Mouse (Mus musculus): Measurements from ENCODE around the gene Gpr137. TPM values are rescaled to one million over a fixed set of nuclear protein-coding genes. Genes with fewer than 3 reads are reported as not detected.
A peak's percentile ranks its signal among the peaks of the same experiment; 100 is the strongest.
"Not testable (repeated sequence)": the region's sequence is repeated elsewhere in the genome, so short reads cannot be mapped to it uniquely, and the experiment has no call there.

Gene Gpr137
- total RNA-seq, 1 experiment from 2014 or later, result 23.5 TPM

DNA sequence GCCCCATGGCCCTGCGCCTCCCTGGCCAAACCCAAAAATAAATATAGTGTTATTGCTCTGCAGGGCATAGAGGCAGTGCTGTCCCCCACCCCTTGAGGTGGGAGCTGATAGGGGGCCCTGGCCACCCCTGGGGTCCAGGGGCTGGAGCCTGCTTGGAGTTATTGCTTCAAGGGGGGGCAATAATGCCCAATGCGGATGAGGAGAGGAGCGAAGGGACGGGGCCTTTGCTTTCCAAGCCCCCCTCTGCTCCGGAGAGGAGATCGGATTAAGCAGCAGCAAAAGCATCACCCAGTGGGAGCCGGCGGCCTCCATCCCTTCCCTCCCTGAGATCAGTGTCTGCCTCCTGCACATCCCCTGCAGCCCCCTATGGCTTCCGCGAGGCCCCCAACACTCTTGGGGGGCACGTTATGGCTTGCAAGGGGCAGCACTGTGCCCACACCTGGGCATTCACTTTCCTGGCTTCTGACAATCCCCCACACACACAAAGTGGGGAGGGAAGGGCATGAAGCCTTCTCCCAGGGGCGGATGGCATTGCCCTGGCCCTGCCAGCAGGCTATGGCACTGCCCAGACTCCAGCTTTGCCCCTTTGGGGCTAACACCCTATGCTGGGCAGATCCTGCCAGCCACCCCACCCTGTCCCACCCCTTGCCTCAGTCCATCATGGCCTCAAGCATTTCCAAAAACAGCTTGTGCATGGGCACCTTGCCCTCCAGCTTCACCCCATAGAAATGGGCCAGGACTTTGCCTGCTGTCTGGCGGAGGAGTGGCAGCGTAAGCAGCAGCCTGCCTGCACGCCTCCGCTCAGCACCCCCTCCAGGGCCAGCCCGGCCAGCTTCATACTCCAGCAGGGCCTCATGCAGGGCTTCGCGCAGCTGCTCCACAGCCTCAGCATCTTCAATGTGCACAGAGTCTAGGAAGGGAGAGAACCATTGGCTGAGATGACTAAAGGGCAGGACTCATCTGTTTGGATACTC, 30.9 kb downstream of the Gpr137 start:
- no peak for ATAC-seq (ENCODE audit: extremely low read depth, insufficient number of reproducible peaks, low FRiP score, poor library complexity, severe bottlenecking)

- ATAC-seq (ENCODE audit: extremely low read depth, insufficient number of reproducible peaks, low FRiP score, poor library complexity, severe bottlenecking), result not testable (repeated sequence)
These were observed 32.0 kb downstream of the Gpr137 start for GRCm38 (mm10) chr19:6910306-6910705.

- peak; percentile 74 for ATAC-seq (ENCODE audit: extremely low read depth, insufficient number of reproducible peaks, low FRiP score, poor library complexity, severe bottlenecking)
These were observed 32.6 kb downstream of the Gpr137 start, which contains the start of the genes Trmt112 and Prdx5 for GRCm38 (mm10) chr19:6909507-6910289. TSS of gene Trmt112 (plus strand) at chr19:6909698. TSS of gene Prdx5 (minus strand) at chr19:6910106.

GRCm38 (mm10) chr19:6909021-6909420, 33.3 kb downstream of the Gpr137 start:
- no peak for ATAC-seq (ENCODE audit: extremely low read depth, insufficient number of reproducible peaks, low FRiP score, poor library complexity, severe bottlenecking)

DNA sequence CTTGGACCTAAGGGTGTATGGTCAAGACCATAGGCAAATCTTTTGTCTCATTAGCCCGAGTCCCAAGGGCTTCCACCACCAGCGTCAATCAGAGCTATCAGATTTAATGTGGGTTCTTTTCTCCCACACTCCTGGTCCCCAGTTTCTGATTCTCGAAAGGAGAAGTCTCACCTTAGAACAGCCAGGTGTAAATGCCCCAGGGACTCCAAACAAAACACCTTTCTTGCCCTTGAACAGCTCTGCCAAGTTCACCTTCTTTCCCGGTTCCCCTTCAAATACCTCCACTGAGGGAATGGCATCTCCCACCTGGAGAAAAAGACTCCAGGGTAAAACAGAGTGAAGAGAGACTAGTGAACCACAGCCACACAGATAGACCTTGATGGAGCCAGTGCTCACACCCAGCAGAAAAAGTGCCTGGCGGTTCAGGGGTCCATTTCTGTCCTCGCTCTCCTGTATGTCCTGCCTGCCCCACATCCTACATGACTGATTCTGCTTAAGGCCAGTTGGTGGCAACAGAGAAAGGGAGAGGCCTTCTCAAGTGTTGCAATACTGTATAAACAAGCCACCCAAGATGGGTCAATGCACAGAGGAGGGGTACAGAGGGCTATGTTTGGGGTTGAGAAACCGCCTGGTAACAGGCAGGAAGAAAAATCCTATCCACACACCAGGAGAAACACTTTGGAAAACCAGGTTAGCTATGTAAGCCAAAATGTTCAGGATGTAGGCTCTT, 34.3 kb downstream of the Gpr137 start:
- no peak for ATAC-seq (ENCODE audit: extremely low read depth, insufficient number of reproducible peaks, low FRiP score, poor library complexity, severe bottlenecking)

DNA sequence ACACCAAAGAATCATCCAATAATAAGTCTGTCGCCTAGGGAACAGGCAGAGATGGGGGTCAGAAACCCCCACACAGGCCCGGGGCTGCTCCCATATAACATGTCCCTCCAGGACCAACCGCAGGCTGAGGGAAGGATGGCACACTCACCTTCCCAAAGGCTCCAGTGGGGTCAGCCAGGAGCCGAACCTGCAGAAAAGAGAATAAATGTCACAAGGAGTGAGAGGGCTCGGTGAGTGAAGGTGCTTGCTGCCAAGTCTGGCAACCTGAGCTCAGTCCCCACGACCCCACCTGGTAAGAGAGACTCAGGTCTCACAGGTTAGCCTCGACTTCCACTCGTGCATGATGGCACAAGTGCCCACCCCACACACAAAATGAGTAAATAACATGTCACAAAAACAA, 35.2 kb downstream of the Gpr137 start:
- no peak for ATAC-seq (ENCODE audit: extremely low read depth, insufficient number of reproducible peaks, low FRiP score, poor library complexity, severe bottlenecking)

DNA sequence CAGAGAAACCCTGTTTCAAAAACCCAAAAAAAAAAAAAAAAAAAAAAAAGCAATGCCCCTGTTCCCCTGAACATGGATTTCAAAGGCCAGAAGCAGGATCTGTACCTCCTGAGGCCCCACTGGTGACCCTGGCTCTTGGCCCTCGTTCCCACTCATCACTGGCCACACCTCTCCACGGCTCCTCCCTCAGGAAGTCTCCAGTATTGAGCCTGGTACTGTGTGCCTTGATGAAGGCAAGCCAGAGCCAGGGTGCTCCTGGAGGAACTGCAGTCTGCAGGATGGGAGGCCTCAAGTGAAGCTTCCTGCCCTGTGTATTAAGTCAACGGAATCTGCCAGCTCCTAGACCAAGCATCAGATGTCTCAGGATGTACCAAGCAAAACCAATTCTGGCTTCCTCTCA, 36.1 kb downstream of the Gpr137 start:
- no peak for ATAC-seq (ENCODE audit: extremely low read depth, insufficient number of reproducible peaks, low FRiP score, poor library complexity, severe bottlenecking)

DNA sequence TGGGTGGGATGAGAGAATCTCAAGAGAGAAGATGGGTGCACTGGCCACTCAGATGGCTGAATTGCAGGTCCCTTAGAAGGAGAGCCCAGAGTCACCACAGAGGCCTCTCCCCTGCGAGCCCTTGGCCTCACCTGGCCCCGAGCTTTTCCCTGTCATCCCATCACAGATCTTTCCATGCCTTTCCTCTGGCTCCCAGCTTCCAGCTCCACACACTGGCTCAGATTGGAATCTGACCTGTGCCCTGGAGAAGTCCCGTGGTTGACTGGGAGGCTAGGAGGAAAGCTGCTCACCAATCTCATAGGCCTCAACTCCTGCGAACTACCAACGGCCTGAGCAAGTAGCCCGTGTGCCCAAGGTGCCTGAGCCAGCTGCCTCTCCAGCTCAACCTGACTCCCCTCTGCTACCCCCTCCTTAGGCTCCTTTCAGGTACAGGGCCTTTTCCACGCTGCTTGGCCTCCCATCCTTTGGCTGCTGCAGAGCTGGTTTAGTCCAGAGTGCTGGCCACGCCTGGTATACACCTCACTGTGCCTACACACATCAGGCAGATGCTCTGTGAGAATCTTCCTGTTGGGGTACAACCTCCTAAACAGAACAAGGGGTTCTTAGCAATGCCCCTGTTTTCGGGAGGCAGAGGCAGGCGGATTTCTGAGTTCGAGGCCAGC, 36.7 kb downstream of the Gpr137 start:
- ATAC-seq (ENCODE audit: extremely low read depth, insufficient number of reproducible peaks, low FRiP score, poor library complexity, severe bottlenecking), result no peak

DNA sequence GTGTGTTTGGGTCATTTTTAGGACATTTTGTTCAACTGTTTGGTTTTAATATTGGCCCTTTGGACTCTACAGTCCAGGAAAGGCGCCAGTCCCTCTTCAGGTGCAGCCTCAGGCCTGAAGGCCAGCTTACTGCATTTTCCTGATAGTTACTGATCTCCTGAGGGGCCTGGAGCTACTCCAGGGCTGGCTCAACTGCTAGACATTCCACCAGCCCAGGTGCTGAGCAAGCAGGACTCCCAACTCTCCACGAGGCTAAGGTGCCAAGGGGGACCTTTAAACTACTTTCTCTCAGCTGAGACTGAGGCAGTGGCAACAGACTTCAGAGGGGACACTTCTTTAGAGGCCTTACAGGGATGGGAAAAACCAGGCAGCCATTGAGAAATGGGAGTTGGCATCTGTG, 37.4 kb downstream of the Gpr137 start:
- ATAC-seq (ENCODE audit: extremely low read depth, insufficient number of reproducible peaks, low FRiP score, poor library complexity, severe bottlenecking), result no peak

GRCm38 (mm10) chr19:6903031-6903430, 39.2 kb downstream of the Gpr137 start:
- ATAC-seq (ENCODE audit: extremely low read depth, insufficient number of reproducible peaks, low FRiP score, poor library complexity, severe bottlenecking), result no peak

DNA sequence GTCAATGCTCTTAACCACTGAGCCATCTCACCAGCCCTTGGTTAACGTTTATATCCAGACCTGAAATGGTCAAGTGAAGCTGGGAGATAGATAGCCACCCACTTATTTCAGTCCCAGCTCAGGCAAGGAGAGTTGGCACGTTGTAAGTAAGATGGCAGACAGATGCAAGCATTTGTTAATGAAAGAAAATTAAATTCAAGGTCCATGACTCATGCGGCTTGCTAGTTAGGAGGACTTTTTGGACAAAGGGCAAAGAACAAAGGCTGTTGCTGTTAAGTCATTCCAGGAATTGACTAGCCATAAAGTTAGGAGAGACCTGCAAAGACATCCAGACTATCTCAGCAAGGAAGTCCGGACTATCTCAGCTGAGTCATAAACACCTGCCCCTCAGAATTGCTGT, 42.6 kb downstream of the Gpr137 start:
- ATAC-seq (ENCODE audit: extremely low read depth, insufficient number of reproducible peaks, low FRiP score, poor library complexity, severe bottlenecking), result no peak

DNA sequence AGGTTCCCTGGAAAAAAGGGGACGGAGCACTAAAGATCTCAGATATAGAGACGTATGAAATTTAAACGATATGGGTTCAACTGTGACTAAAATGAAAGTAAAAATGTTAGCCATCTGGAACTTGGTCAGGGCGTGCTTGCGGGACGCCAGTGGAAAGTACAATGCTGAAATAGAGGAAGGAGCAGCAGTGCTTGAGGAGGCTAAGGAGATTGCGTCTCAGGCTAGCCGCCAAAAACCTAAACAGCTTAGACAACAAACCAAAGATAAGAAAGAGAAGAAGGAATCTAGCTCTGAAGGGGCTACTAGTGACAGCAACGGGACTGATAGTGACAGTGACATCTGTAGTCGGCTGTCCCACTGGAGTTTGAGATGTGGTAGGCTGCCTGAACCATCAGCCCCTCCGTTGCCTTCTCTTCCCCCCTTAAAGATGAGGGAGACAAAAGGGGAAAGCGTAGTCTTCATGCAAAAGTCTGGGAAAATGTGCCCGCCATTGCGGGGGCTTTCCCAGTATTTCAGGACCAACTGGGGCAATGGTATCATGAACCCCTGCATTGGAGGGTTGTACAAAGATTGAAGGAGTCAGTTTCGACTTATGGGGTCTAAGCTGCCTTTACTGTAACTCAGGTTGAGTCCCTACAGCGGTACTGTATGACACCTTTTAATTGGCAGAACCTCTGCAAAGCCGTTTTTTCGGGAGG, 46.5 kb downstream of the Gpr137 start:
- not testable (repeated sequence) for ATAC-seq (ENCODE audit: extremely low read depth, insufficient number of reproducible peaks, low FRiP score, poor library complexity, severe bottlenecking)

GRCm38 (mm10) chr19:6893731-6894451, 48.4 kb downstream of the Gpr137 start:
- ATAC-seq (ENCODE audit: extremely low read depth, insufficient number of reproducible peaks, low FRiP score, poor library complexity, severe bottlenecking), result no peak

- ATAC-seq (ENCODE audit: extremely low read depth, insufficient number of reproducible peaks, low FRiP score, poor library complexity, severe bottlenecking), result no peak
These were observed 49.8 kb downstream of the Gpr137 start for GRCm38 (mm10) chr19:6892512-6892911.

All from neutrophil, adult 5-6 weeks (primary cell).